Mouse (Mus musculus) liver, adult (tissue): ENCODE measurements around the gene Ikzf3.

Experiments used
- GATA4 ChIP-seq: IDR thresholded peaks from 2 replicates; pipeline ENCODE4 v1.6.1; 2014; ENCODE audit warnings: mild to moderate bottlenecking, low read length; ENCODE audit not compliant: insufficient replicate concordance

Gene Ikzf3

GRCm38 (mm10) chr11:98544890-98545677 lies 747 bp downstream of the Ikzf3 start:
- TF ChIP-seq GATA4, result no peak

GRCm38 (mm10) chr11:98543414-98543813 lies 2.4 kb downstream of the Ikzf3 start:
- TF ChIP-seq GATA4, result no peak

- TF ChIP-seq GATA4, result no peak
Measured at GRCm38 (mm10) chr11:98542553-98542952, 3.3 kb downstream of the Ikzf3 start.

GRCm38 (mm10) chr11:98540319-98540718 lies 5.5 kb downstream of the Ikzf3 start:
- no peak for TF ChIP-seq GATA4

- no peak for TF ChIP-seq GATA4
Measured at GRCm38 (mm10) chr11:98537480-98538034, 8.3 kb downstream of the Ikzf3 start.

- no peak for TF ChIP-seq GATA4
Measured at GRCm38 (mm10) chr11:98526824-98527461, 18.9 kb downstream of the Ikzf3 start.

GRCm38 (mm10) chr11:98525140-98525539 lies 20.7 kb downstream of the Ikzf3 start:
- no peak for TF ChIP-seq GATA4

GRCm38 (mm10) chr11:98520468-98520867 lies 25.4 kb downstream of the Ikzf3 start:
- no peak for TF ChIP-seq GATA4

GRCm38 (mm10) chr11:98513356-98513936 lies 32.4 kb downstream of the Ikzf3 start:
- no peak for TF ChIP-seq GATA4

- TF ChIP-seq GATA4, result no peak
Measured at GRCm38 (mm10) chr11:98512881-98513280, 33.0 kb downstream of the Ikzf3 start.

GRCm38 (mm10) chr11:98510125-98510524 lies 35.7 kb downstream of the Ikzf3 start:
- TF ChIP-seq GATA4, result no peak

GRCm38 (mm10) chr11:98509434-98509833 lies 36.4 kb downstream of the Ikzf3 start:
- TF ChIP-seq GATA4, result no peak

GRCm38 (mm10) chr11:98504926-98505325 lies 40.9 kb downstream of the Ikzf3 start:
- no peak for TF ChIP-seq GATA4

GRCm38 (mm10) chr11:98497388-98498288 lies 48.2 kb downstream of the Ikzf3 start:
- TF ChIP-seq GATA4, result no peak
